Mouse (Mus musculus) embryo, embryonic 11.5 days (tissue): ENCODE measurements around the gene Nipsnap1.

Source experiments
- DNase-seq: peaks from one replicate; pipeline ENCODE4 v3.0.0-alpha.2; 2012; ENCODE audit warnings: low read depth, low spot score

Gene Nipsnap1

DNA sequence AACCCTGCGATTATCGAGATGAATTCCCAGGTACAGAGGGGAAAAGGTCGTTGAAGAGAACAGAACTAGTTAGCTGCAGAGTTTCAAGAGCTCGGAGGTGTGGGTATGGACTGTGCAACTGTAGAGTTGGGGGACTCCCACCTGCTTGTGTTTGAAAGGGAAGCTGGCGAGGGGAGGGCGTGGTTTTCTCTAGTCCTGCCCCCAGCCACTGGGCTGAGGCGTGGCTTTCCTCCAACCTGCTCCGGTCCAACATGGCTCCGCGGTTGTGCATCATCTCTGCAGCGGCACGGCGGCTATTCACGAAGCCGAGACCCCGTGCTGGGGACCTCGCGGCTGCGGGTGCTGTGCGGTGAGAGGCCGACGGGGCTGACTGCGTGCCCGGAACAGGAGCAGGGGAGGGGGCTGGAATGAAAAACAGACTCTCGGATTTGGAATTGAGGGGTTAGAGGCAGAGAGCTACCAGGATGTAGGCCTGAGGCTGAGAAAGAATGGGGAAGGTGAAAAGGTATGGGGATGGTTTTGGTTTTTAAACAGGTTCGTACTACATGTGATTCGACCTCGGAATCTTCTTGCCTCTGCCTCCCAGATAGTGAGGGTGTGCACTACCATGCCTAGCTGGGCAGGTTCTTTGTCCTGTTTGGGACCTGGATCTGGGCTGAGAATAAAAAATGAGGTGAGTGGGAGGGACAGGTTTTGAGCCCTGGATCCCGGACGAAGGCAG lies at the start of gene Nipsnap1:
TSS of gene Nipsnap1 (plus strand) at position 197 of the 721 bp plus-strand sequence.
- peak; percentile 73 for DNase-seq

- no peak for DNase-seq
Measured at GRCm38 (mm10) chr11:4826152-4826778, 47.5 kb upstream of the Nipsnap1 start.

GRCm38 (mm10) chr11:4827340-4827739 lies 46.4 kb upstream of the Nipsnap1 start:
- DNase-seq: no peak

- DNase-seq: no peak
Measured at GRCm38 (mm10) chr11:4827916-4828315, 45.8 kb upstream of the Nipsnap1 start.

GRCm38 (mm10) chr11:4831066-4831465 lies 42.7 kb upstream of the Nipsnap1 start:
- no peak for DNase-seq

DNA sequence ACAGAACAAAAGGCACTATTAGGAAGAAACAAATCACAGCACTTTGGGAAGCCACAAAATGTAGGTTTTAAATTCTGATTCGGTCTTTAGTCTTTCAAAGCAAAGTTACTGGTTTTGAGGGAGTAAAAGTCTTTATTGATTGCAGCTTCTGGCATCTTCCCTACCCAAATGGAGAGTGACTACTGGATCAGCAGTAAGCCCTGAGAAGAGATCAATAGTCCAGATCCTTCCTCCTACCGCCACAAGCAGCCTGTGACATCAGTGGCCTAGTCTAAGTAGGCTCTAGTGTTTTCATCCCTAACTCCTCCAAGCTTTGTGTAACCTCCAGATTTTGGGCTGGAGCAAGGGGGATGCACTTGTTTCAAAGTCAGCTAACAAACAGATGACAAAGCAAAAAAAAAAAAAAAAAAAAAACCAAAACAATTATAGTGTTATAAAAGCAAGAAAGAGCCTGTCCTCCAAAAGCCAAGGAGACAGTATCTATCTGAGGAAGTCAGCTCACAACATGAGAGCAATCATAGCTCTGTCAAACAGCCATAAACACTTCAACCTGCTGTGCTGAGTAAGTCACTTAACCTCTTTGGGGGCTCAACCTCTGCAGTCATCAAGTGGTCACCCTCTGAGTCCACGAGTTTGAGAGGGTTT lies 40.3 kb upstream of the Nipsnap1 start:
- no peak for DNase-seq

- DNase-seq: no peak
Measured at GRCm38 (mm10) chr11:4835436-4835835, 38.3 kb upstream of the Nipsnap1 start.

DNA sequence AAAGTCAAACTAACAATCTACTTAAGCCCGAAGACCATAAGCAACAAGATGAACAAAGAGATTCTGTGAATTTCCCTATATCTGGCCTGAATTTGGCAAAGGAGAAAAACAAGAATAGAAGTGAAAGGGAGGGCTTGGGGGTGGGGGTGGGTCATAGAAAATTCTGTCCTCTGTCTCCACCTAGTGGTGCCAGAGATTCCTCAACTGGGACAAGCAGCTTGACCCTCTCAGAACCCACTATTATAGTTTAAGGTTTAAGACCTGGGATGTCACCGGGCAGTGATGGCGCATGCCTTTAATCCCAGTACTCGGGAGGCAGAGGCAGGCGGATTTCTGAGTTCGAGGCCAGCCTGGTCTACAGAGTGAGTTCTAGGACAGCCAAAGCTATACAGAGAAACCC lies 37.0 kb upstream of the Nipsnap1 start:
- peak; percentile 36 for DNase-seq

- no peak for DNase-seq
Measured at GRCm38 (mm10) chr11:4837342-4837741, 36.4 kb upstream of the Nipsnap1 start.

- DNase-seq: no peak
Measured at GRCm38 (mm10) chr11:4838235-4838634, 35.5 kb upstream of the Nipsnap1 start.

- no peak for DNase-seq
Measured at GRCm38 (mm10) chr11:4840942-4841526, 32.7 kb upstream of the Nipsnap1 start.

DNA sequence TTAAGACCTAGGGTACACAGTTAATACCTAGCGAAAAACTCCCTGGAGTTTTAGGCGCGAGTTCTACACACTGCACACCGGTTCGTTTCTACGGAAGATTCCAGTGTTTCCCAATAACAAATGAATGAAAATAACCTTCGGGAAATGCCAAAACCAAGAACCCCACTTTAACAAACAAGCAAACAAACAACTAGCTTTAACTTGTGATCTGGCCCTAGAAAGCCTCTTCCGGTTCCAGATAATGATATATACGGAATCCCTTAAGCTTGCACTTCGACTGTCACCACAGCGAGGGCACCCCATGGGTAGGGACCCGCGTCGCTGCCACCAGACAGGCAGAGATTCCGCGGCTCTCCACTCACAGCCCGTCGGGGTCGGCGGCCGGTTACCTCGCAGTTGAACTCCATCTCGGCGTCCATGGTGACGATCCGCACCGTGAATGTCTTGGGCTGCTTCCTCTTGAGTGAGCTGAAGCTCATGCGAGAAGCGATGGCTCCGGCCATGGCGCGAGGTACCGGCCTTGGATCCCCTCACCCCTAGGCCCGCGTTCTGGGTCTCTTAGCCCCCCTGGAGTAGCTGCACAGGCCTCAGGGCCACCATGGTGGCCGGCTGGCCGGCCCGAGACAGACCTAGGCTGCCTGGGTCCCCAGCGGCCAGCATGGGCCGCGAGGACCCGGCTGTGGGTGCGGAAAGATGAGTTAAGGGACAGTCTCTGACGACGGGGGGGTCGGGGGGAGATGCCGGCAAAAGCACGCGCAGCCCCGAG lies 25.1 kb upstream of the Nipsnap1 start:
- peak; percentile 24 for DNase-seq

- DNase-seq: peak; percentile 96
Measured at GRCm38 (mm10) chr11:4849258-4849943, 24.4 kb upstream of the Nipsnap1 start, which contains the start of gene Nf2. Gene Nf2, minus strand, starts transcription at chr11:4849536.

GRCm38 (mm10) chr11:4850404-4850803 lies 23.3 kb upstream of the Nipsnap1 start:
- no peak for DNase-seq

- no peak for DNase-seq
Measured at GRCm38 (mm10) chr11:4853021-4853420, 20.7 kb upstream of the Nipsnap1 start.

DNA sequence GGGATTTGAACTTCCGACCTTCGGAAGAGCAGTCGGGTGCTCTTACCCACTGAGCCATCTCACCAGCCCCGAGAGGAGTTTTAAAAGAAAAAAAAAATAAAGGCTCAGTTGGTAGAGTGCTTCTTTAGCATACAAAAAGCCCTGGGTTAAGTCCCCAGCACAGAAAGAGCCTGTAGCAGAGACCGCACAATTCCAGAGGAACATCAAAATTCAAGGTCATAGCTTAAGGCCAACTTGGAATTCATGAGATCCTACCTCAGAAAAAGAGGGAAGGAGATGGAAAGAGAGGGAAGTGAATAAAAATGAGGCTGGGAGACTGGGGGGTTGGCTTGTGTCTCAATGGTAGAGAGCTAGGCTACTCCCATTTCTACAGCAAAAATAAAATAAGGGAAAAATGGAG lies 19.6 kb upstream of the Nipsnap1 start:
- no peak for DNase-seq

GRCm38 (mm10) chr11:4858416-4858815 lies 15.3 kb upstream of the Nipsnap1 start:
- no peak for DNase-seq

- no peak for DNase-seq
Measured at GRCm38 (mm10) chr11:4860986-4861385, 12.8 kb upstream of the Nipsnap1 start.

- DNase-seq: no peak
Measured at GRCm38 (mm10) chr11:4861816-4862604, 11.7 kb upstream of the Nipsnap1 start.

- DNase-seq: no peak
Measured at GRCm38 (mm10) chr11:4862730-4863129, 11.0 kb upstream of the Nipsnap1 start.
